Mouse (Mus musculus) forebrain, embryonic 16.5 days (tissue): Measurements from ENCODE around the gene Ubox5. TPM values are rescaled to one million over a fixed set of nuclear protein-coding genes. Genes with fewer than 3 reads are reported as not detected.

Experiments
- ATAC-seq: fragments of 200-750 bp; cut with Nextera tagmentation; 2 replicates; pipeline ENCODE4 v1.8.0; 2017; ENCODE audit warnings: mild to moderate bottlenecking, moderate library complexity
- H3K27ac ChIP-seq: fragments of 300-500 bp; sonication (generic); 2 replicates; pipeline ENCODE4 v1.5.1; 2014; ENCODE audit warnings: low read length, control low read depth
- H3K27me3 ChIP-seq: fragments of 300-500 bp; sonication (generic); replicated peaks from 2 replicates; pipeline ENCODE4 v1.6.1; 2014; ENCODE audit warnings: low read length; ENCODE audit not compliant: control insufficient read depth, insufficient read depth
- H3K36me3 ChIP-seq: fragments of 300-500 bp; sonication (generic); 2 replicates; pipeline ENCODE4 v1.6.1; 2014; ENCODE audit not compliant: control insufficient read depth, insufficient read depth
- H3K4me1 ChIP-seq: fragments of 300-500 bp; sonication (generic); replicated peaks from 2 replicates; pipeline ENCODE4 v1.6.1; 2014; ENCODE audit warnings: low read length; ENCODE audit not compliant: control insufficient read depth, insufficient read depth
- H3K4me2 ChIP-seq: fragments of 300-500 bp; sonication (generic); 2 replicates; pipeline ENCODE4 v1.6.1; 2014; ENCODE audit warnings: mild to moderate bottlenecking, low read length, control low read depth
- H3K4me3 ChIP-seq: fragments of 300-500 bp; sonication (generic); replicated peaks from 2 replicates; pipeline ENCODE4 v1.5.1; 2014; ENCODE audit warnings: mild to moderate bottlenecking, low read length, control low read depth
- H3K9ac ChIP-seq: fragments of 300-500 bp; sonication (generic); replicated peaks from 2 replicates; pipeline ENCODE4 v1.6.1; 2014; ENCODE audit warnings: low read depth, low read length, control low read depth
- H3K9me3 ChIP-seq: fragments of 300-500 bp; sonication (generic); 2 replicates; pipeline ENCODE4 v1.6.1; 2016; ENCODE audit warnings: low read length; ENCODE audit not compliant: control insufficient read depth
- WGBS: fragments of 180-500 bp; shearing (Covaris S2); extraction: QIAGEN DNeasy Blood & Tissue Kit; methylation state at CpG from one replicate; pipeline ENCODE4 v1.1.7; 2014; 5-methylcytosine and 5-hydroxymethylcytosine counted together
- polyA plus RNA-seq: library from polyadenylated mRNA; unstranded; fragments of >200 nt; fragmentation: Nextera tagmentation; extraction: Ambion mirVana; gene quantifications from 2 replicates; pipeline ENCODE4 v1.2.1, GENCODE M21; 2015

Ubox5 gene
- polyA plus RNA-seq, 1 experiment from 2014 or later: 14.7 TPM

- H3K36me3 ChIP-seq: no peaks in the 10 kb centered on the region
- peak within 1 kb of the TSS; percentile 31; the same call in 1 of the 2 replicates for H3K9ac ChIP-seq
- ATAC-seq: no peak
- 50% methylated on average over 9 of the region's 9 CpGs for WGBS
- H3K27ac ChIP-seq: no peak within 1 kb of the TSS
- H3K4me1 ChIP-seq: peaks cover 14% of the 10 kb centered on the region
- H3K4me3 ChIP-seq: peak within 1 kb of the TSS; percentile 2; the same call in 1 of the 2 replicates
- H3K27me3 ChIP-seq: peaks cover 50% of the 10 kb centered on the region
- no peaks in the 10 kb centered on the region for H3K9me3 ChIP-seq
- H3K4me2 ChIP-seq: peak within 1 kb of the TSS; percentile 40
These were observed 54.0 kb downstream of the Ubox5 start, which contains the start of gene Oxt for GRCm38 (mm10) chr2:130575873-130576272. TSS of gene Oxt (plus strand) at chr2:130576173.

- H3K4me1 ChIP-seq: peaks cover 6% of the 10 kb centered on the region
- no peak overlapping the region for H3K27ac ChIP-seq
- no peak overlapping the region for H3K9ac ChIP-seq
- H3K9me3 ChIP-seq: no peaks in the 10 kb centered on the region
- ATAC-seq: no peak
- no peaks in the 10 kb centered on the region for H3K36me3 ChIP-seq
- no peak overlapping the region for H3K4me2 ChIP-seq
- H3K27me3 ChIP-seq: peaks cover 42% of the 10 kb centered on the region
- no peak overlapping the region for H3K4me3 ChIP-seq
- 81% methylated on average over 5 of the region's 5 CpGs for WGBS
These were observed 54.9 kb downstream of the Ubox5 start for GRCm38 (mm10) chr2:130574960-130575359.

DNA sequence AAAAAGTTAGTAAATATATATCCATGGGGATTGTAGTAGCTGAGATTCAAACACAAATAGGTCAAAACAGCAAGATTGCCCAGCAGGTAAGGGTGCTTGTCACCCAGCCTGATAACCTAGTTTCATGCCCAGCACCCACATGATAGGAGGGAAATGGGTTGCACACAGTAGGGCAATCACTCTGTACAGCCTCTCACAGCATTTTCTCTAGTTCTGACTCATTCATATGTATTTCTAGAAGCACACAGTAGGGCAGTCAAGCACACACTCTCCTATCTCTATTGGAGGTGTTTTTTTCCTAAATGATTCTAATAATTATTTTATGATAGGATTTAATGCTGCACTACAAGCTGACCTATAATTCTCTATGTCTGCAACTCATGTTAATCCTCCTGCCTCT is 59.9 kb downstream of the Ubox5 start:
- H3K4me1 ChIP-seq: peaks cover 2% of the 10 kb centered on the region

GRCm38 (mm10) chr2:130568921-130569320 is 60.9 kb downstream of the Ubox5 start:
- H3K36me3 ChIP-seq: peaks cover 12% of the 10 kb centered on the region; the same call in 1 of the 2 replicates
- H3K27ac ChIP-seq: no peak overlapping the region
- H3K9me3 ChIP-seq: no peaks in the 10 kb centered on the region
- H3K4me3 ChIP-seq: no peak overlapping the region
- ATAC-seq: no peak
- no peaks in the 10 kb centered on the region for H3K27me3 ChIP-seq
- peaks cover 11% of the 10 kb centered on the region for H3K4me1 ChIP-seq
- H3K9ac ChIP-seq: no peak overlapping the region
- 67% methylated on average over 4 of the region's 4 CpGs for WGBS
- no peak overlapping the region for H3K4me2 ChIP-seq

More for the DNA sequence above, 59.9 kb downstream of the Ubox5 start:
- Histone ChIP-seq H3K9me3 (no peaks in the 10 kb centered on the region), H3K4me2 (no peak overlapping the region), H3K9ac (no peak overlapping the region), H3K27ac (no peak overlapping the region), H3K4me3 (no peak overlapping the region), H3K27me3 (no peaks in the 10 kb centered on the region), H3K36me3 (peaks cover 12% of the 10 kb centered on the region; the same call in 1 of the 2 replicates)
- no peak for ATAC-seq

GRCm38 (mm10) chr2:130564983-130565382 is 64.9 kb downstream of the Ubox5 start:
- no peak overlapping the region for H3K4me3 ChIP-seq
- 91% methylated on average over 8 of the region's 8 CpGs for WGBS
- H3K9ac ChIP-seq: no peak overlapping the region

DNA sequence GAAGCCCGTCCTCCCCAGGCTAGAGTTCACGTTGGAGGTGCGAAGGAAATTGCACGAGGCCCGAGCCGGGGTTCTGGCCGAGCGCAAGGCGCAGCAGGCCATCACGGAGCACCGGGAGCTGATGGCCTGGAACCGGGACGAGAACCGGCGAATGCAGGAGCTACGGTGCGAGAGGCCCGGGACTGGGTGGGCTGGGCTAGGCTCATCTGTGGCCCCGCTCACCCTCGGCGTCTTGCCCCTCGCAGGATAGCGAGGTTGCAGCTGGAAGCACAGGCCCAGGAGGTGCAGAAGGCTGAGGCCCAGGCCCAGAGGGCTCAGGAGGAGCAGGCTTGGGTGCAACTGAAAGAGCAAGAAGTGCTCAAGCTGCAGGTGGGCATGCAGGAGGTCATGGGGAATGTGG is 65.8 kb downstream of the Ubox5 start:
- Histone ChIP-seq H3K27me3 (no peaks in the 10 kb centered on the region), H3K27ac (no peak overlapping the region), H3K4me1 (peaks cover 15% of the 10 kb centered on the region), H3K4me2 (peak overlapping the region; percentile 83), H3K9me3 (no peaks in the 10 kb centered on the region), H3K36me3 (peaks cover 12% of the 10 kb centered on the region; the same call in 1 of the 2 replicates), H3K4me3 (peak overlapping the region; percentile 95), H3K9ac (peak overlapping the region; percentile 89)
- peak; percentile 11 for ATAC-seq
- WGBS: 0% methylated on average over 23 of the region's 23 CpGs

More at GRCm38 (mm10) chr2:130564983-130565382, 64.9 kb downstream of the Ubox5 start:
- no peak overlapping the region for H3K27ac ChIP-seq
- H3K4me2 ChIP-seq: no peak overlapping the region; the same call in 1 of the 2 replicates
- no peaks in the 10 kb centered on the region for H3K9me3 ChIP-seq
- no peak for ATAC-seq
- H3K36me3 ChIP-seq: peaks cover 12% of the 10 kb centered on the region; the same call in 1 of the 2 replicates
- no peaks in the 10 kb centered on the region for H3K27me3 ChIP-seq
- peaks cover 15% of the 10 kb centered on the region for H3K4me1 ChIP-seq

DNA sequence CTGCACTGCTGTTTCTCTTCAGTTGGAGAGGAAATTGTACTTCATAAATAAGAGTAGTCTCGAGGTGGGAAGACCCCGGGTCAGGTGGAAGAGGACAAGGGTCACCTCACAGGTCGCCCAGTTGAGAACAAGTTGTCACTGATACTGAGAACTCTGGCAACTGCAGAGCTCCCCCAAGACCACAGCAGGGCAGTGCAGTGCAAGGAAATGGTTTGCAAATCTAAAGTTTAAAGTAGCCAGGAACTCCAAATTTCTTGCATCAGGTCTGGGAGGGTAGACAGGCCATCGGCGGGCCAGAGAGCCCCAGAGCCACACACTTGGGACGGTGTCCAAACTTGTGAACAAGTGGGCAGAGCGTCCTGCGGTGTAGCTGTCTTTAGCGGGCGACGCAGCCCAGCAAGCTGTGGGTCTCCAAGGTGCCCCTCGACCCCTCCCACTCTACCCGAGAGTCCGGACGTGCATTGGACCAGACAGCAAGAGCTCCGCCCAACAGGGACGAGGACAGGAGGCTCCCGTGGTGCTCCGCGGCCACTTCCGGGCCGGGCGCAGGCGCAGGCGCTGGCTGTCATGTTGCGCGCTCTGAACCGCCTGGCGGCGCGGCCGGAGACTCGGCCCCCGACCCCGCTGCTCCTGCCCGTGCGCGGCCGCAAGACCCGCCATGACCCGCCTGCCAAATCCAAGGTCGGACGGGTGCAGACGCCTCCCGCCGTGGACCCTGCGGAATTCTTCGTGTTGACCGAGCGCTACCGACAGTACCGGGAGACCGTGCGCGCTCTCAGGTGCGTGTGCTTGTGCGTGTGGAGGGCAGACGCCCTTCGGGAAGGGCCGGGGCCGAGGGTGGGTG is 66.4 kb downstream of the Ubox5 start, which contains the start of gene Mrps26:
Gene Mrps26 (plus strand): TSS at position 531 of the 844 bp plus-strand sequence.
- Histone ChIP-seq H3K4me2 (peak within 1 kb of the TSS; percentile 83), H3K9ac (peak within 1 kb of the TSS; percentile 89), H3K27ac (peak within 1 kb of the TSS; percentile 45; the same call in 1 of the 2 replicates), H3K27me3 (no peaks in the 10 kb centered on the region), H3K36me3 (peaks cover 12% of the 10 kb centered on the region; the same call in 1 of the 2 replicates), H3K4me1 (peaks cover 15% of the 10 kb centered on the region), H3K4me3 (peak within 1 kb of the TSS; percentile 95), H3K9me3 (no peaks in the 10 kb centered on the region)
- peak; percentile 99 for ATAC-seq
- WGBS: under 1% methylated on average over 58 of the region's 61 CpGs

- Histone ChIP-seq H3K9ac (no peak overlapping the region), H3K4me1 (peaks cover 1% of the 10 kb centered on the region; the same call in 1 of the 2 replicates), H3K4me2 (no peak overlapping the region), H3K36me3 (peaks cover 16% of the 10 kb centered on the region), H3K9me3 (no peaks in the 10 kb centered on the region), H3K27me3 (no peaks in the 10 kb centered on the region), H3K27ac (no peak overlapping the region), H3K4me3 (no peak overlapping the region)
- 66% methylated on average over 2 of the region's 2 CpGs for WGBS
- no peak for ATAC-seq
These were observed 71.8 kb downstream of the Ubox5 start for GRCm38 (mm10) chr2:130558015-130558414.

GRCm38 (mm10) chr2:130557462-130557861 is 72.4 kb downstream of the Ubox5 start:
- Histone ChIP-seq H3K9ac (no peak overlapping the region), H3K36me3 (peaks cover 21% of the 10 kb centered on the region)
- 98% methylated on average over 2 of the region's 2 CpGs for WGBS

More at GRCm38 (mm10) chr2:130557462-130557861, 72.4 kb downstream of the Ubox5 start:
- Histone ChIP-seq H3K4me3 (no peak overlapping the region), H3K4me1 (no peaks in the 10 kb centered on the region), H3K27me3 (no peaks in the 10 kb centered on the region), H3K9me3 (no peaks in the 10 kb centered on the region), H3K4me2 (no peak overlapping the region), H3K27ac (no peak overlapping the region)
- no peak for ATAC-seq
